Mouse (Mus musculus) left cerebral cortex, postnatal 25 days (tissue): Measurements from ENCODE around the gene Anks1. TPM values are rescaled to one million over a fixed set of nuclear protein-coding genes. Genes with fewer than 3 reads are reported as not detected.
A peak's percentile ranks its signal among the peaks of the same experiment; 100 is the strongest.

Experiments
- DNase-seq, 2 experiments: peaks; one replicate each; pipeline ENCODE4 v3.0.0; 2022; ENCODE audit warnings: low spot score in 2 of 2, mixed read lengths in 1 of 2
- intact Hi-C: fragments of 180-260 bp; cut with DNase I; formaldehyde crosslinking; loops from one replicate; pipeline ENCODE4 v1.15.1; 2025
- total RNA-seq, 2 experiments: library from RNA; stranded (reverse); gene quantifications; 2 replicates each; pipeline ENCODE4 v1.2.3; 2021

Gene Anks1
- total RNA-seq, 2 experiments from 2014 or later = 32.3 to 35.8 TPM

GRCm38 (mm10) chr17:28031281-28031941 is 122.3 kb downstream of the Anks1 start:
- intact Hi-C loops = loop anchor here (2.0 to 5.0 kb wide), 2 partner anchors 23 to 34 kb away; no protein-coding TSS in a partner anchor
- no peak for DNase-seq

- DNase-seq = no peak
- intact Hi-C loops = loop anchor here (5.0 kb wide), 1 partner anchor 35 kb away; no protein-coding TSS in a partner anchor
These were observed 123.1 kb downstream of the Anks1 start for GRCm38 (mm10) chr17:28032219-28032618.

DNA sequence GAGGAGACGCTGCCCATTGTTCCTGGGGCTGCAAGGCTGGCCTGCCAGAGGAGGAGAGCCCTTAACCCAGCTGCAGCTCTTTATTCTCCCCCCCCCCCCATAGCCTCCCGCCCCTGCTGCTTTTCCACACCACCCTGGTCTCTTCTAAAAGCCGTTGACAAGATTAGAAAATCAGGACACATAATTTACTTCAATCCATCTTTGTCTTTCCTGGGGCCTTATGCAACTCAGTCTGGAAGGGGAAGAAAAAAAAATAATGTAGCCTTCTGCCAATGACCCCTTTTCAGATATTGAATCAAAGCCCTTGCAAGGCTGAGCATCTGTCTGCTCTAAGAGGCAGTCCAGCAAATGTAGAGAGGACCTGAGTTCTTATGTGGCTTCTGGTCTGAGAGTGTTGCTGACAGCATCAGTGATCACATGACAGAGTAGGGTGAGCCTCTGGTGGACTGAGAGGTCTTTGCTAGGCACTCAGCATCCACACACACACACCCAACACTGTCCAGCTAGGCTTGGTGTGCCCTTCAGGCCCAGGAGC is 124.0 kb downstream of the Anks1 start:
- no peak for DNase-seq
- intact Hi-C loops = loop anchor here (5.0 kb wide), 1 partner anchor 36 kb away; no protein-coding TSS in a partner anchor

- no peak for DNase-seq
- intact Hi-C loops = loop anchor here (5.0 kb wide), 1 partner anchor 38 kb away; no protein-coding TSS in a partner anchor
These were observed 125.9 kb downstream of the Anks1 start for GRCm38 (mm10) chr17:28034986-28035385.

- intact Hi-C loops = no loop called here
- DNase-seq = peak in 1 of 2 experiments; percentile 65
These were observed 128.0 kb downstream of the Anks1 start for GRCm38 (mm10) chr17:28036813-28037756.

- intact Hi-C loops = loop anchor here (5.0 to 10.0 kb wide), 2 partner anchors 33 to 136 kb away; partner anchors contain the start of genes Anks1 and Taf11
- peak in 1 of 2 experiments; percentile 60 for DNase-seq
These were observed 131.5 kb downstream of the Anks1 start for GRCm38 (mm10) chr17:28040620-28041019.

DNA sequence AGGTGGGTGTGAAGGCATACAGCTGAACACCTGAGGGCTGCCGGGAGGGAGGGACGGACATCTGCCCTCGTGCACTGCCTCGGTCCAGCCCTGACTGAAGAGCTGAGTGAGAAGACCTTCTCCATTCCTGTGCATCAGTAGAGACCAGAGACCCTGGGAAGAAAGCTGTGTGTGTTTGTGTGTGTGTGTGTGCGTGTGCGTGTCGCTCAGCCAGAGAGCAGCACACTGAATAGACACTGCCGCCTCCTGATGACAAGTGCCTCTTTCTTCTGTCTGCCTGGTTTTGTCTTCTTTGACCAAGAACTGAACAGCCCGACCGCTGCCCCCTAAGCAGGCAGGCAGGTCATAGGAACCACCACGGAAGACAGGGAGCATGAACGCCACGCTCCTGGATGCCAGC is 132.2 kb downstream of the Anks1 start:
- no peak for DNase-seq
- intact Hi-C loops = loop anchor here (5.0 to 10.0 kb wide), 2 partner anchors 34 to 136 kb away; partner anchors contain the start of genes Anks1 and Taf11

DNA sequence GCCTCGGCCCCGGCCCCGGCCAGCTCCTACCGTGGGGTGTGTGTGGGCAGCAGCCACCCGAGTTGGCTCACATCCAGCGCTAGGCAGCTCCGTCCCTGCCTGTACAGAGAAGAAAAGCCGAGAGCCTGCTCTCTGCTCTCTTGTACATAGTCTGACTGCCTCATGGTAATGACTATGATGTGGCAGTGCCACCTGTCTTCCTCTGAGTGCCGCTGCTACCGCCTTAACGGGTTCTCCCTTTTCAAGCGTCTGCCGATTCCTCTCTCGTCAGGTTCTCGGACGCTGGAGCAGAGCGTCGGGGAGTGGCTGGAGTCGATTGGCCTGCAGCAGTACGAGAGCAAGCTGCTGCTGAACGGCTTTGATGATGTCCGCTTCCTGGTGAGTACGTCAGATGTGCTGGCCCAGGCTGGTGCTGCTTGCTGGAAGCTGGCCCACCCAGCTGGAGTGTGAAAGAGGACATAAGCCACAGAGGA is 133.2 kb downstream of the Anks1 start:
- intact Hi-C loops = loop anchor here (5.0 to 10.0 kb wide), 2 partner anchors 35 to 138 kb away; partner anchors contain the start of genes Anks1 and Taf11
- DNase-seq = peak; percentile 60 to 79

- intact Hi-C loops = loop anchor here (2.0 to 10.0 kb wide), 2 partner anchors 56 to 142 kb away; partner anchors contain the start of genes Anks1 and Taf11
- DNase-seq = peak in 1 of 2 experiments; percentile 35
These were observed 137.9 kb downstream of the Anks1 start for GRCm38 (mm10) chr17:28047017-28047416.

- intact Hi-C loops = loop anchor here (2.0 to 10.0 kb wide), 2 partner anchors 57 to 143 kb away; partner anchors contain the start of genes Anks1 and Taf11
- DNase-seq = no peak
These were observed 138.4 kb downstream of the Anks1 start for GRCm38 (mm10) chr17:28047520-28047919.

DNA sequence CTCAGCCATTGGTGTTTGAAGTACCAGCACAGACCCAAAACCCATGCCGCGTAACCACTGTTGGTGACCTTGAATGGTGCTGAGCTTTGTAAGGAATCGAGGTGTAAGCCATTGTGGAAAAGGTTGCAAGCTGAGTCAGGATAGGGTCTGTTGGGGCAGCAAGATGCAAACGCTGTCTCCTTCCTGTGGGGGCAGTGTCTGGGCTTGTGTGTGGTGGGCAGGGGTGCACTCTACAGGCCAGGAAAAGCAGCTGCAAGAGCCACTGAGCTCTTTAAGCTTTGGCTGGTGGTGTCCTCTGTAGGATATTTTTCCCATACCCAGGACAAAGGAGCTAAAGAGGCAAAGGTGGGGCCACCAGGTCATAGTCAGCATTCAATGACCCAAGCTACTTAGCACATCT is 139.3 kb downstream of the Anks1 start:
- intact Hi-C loops = loop anchor here (10.0 kb wide), 1 partner anchor 144 kb away; the partner anchor contains the start of genes Anks1 and Taf11
- DNase-seq = peak in 1 of 2 experiments; percentile 26

GRCm38 (mm10) chr17:28050210-28050609 is 141.1 kb downstream of the Anks1 start:
- intact Hi-C loops = no loop called here
- no peak for DNase-seq

- intact Hi-C loops = no loop called here
- no peak for DNase-seq
These were observed 143.3 kb downstream of the Anks1 start for GRCm38 (mm10) chr17:28052293-28052863.

GRCm38 (mm10) chr17:28058346-28058745 is 149.2 kb downstream of the Anks1 start:
- intact Hi-C loops = no loop called here
- DNase-seq = no peak

- intact Hi-C loops = loop anchor here (2.0 kb wide), 1 partner anchor 70 kb away; no protein-coding TSS in a partner anchor
- DNase-seq = no peak
These were observed 151.6 kb downstream of the Anks1 start for GRCm38 (mm10) chr17:28060681-28061080.

DNA sequence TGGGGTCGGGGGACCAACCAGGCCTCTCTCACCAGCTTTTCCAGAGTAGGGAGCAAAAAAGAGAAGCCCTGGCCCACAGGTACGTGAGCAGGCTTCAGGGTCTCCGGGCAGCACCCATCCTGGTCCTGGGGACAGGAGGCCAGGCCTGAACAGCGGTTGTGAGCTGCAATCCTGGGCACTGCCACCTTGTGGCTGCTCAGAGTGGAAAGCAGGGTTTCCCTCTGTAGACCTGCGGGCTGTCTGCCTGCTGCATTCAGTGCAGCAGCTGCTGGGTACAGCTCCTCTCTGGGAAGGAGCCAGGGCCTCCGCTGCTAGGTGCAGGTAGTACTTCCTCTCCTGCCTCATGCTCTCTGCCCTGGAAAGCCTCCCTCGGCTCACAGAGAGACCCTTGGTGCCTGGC is 152.4 kb downstream of the Anks1 start:
- intact Hi-C loops = loop anchor here (2.0 kb wide), 1 partner anchor 71 kb away; no protein-coding TSS in a partner anchor
- DNase-seq = peak; percentile 51 to 65

GRCm38 (mm10) chr17:28062710-28063109 is 153.6 kb downstream of the Anks1 start:
- intact Hi-C loops = no loop called here
- no peak for DNase-seq

- intact Hi-C loops = no loop called here
- DNase-seq = no peak
These were observed 154.1 kb downstream of the Anks1 start for GRCm38 (mm10) chr17:28063163-28063562.

DNA sequence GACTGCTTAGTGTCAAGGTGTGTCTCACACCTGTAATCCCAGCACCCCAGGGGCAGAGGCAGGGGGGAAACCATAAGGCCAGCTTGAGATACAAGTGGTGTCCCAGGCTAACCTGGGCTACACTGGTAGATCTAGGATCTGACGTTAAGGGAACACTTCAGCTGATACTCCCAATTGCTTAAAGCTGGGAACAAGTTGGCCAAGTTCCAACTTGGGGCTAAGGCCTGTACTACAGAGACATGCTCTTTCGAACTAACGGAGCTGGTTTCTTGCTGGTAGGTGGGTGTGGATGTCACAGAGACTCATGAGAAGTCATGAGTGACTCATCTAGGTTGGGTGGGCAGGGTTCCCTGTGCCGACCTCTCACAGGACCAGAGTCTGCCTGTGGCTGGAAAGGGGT is 158.2 kb downstream of the Anks1 start:
- DNase-seq = no peak
- intact Hi-C loops = no loop called here
